Mouse (Mus musculus) megakaryocyte, embryonic 14.5 days (primary cell): Measurements from ENCODE around the gene Rhobtb3.

Source experiments
- FLI1 ChIP-seq: IDR thresholded peaks from 2 replicates; pipeline ENCODE4 v1.6.1; 2012; ENCODE audit warnings: low read length, inconsistent platforms, mixed read lengths
- GATA1 ChIP-seq: IDR thresholded peaks from 3 replicates; pipeline ENCODE4 v1.6.1; 2012; ENCODE audit warnings: mixed read lengths, low read length, inconsistent platforms, borderline replicate concordance

DNA sequence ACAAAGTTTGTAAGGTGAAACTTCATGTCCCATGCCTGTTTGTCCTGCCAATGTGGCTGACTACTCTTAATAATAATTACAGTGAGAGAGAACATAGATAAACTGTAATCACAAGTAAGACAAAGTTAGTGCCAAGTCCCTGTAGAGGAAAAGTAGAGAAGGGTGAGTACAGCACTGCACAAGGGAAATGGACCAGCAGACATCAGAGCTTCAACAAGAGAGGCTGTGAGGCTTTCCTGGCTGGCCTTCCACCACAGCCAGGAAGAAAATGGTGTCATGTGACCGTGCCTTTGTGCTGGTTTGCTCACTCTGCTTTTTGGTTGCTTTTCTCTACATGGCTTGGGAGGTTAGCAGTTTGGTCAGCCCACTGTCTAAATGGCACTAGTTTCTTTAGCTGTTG, 31.9 kb upstream of the Rhobtb3 start:
- TF ChIP-seq GATA1, result no peak
- no peak for TF ChIP-seq FLI1
